8 mouse cellular contexts compared by ENCODE assay signal in the genomic region with DNA sequence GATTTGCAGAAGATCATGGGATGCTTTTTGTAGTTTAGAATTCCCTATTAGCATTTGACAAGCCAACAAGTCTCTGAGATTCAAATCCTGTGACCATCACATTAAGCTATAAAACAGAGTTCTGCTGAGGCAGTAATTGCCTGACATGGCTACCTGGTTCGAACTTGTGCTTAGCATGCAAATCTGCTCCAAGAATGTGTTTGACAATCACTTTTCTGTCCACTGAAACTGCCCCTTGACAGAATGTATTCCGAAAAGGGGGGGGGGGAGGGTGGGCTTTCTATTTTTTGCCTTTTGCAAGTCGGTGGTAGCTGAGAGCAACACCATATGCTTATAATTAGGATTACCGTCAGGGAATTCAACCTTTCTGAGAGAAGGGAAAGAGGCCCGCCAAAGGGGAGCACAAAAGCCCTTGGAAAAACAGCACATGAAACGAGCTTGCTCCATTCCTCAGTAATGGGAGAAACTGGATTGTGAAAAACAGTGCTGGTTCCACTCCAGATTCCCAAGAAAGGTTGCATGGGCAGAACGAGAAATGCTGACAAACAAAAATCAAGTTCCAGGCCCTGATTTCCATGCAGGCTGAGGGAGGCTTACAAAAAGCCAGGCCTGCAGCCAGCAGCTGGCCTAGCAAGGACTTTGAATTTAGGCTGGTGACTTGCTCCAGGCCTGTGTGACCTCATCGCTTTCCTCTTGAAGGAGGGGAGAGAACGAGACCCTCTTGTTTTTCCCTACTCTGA.
A peak's percentile ranks its signal among the peaks of the same experiment; 100 is the strongest.
DNase-seq lines count a peak whose midpoint lies in the region; ATAC-seq lines count a peak whose summit lies in the region.

No protein-coding gene starts in this region.

- H3K4me2 ChIP-seq in liver, embryonic 12.5 days, result no peak overlapping the region
- no peak overlapping the region; the same call in 1 of the 2 replicates for H3K4me2 ChIP-seq in limb, embryonic 12.5 days
- H3K4me2 ChIP-seq in neural tube, embryonic 15.5 days, result no peak overlapping the region

- no peak overlapping the region for H3K4me3 ChIP-seq in liver, embryonic 12.5 days
- H3K4me3 ChIP-seq in limb, embryonic 12.5 days (replicated peaks), result no peak overlapping the region
- no peak overlapping the region for H3K4me3 ChIP-seq in neural tube, embryonic 15.5 days (replicated peaks)

- peak; percentile 6 for DNase-seq in liver
- DNase-seq in hindlimb bud, embryonic 11.5 days (ENCODE audit: extremely low spot score, low read depth, low spot score), result peak; percentile 69

- H3K9ac ChIP-seq in liver, embryonic 12.5 days, result no peak overlapping the region
- no peak overlapping the region for H3K9ac ChIP-seq in limb, embryonic 12.5 days (replicated peaks)
- H3K9ac ChIP-seq in neural tube, embryonic 15.5 days (replicated peaks), result no peak overlapping the region

- WGBS in liver, embryonic 12.5 days (ENCODE audit: insufficient replicate concordance), result 59% methylated on average over 9 of the region's 9 CpGs
- 10% methylated on average over 9 of the region's 9 CpGs for WGBS in limb, embryonic 12.5 days
- 28% methylated on average over 9 of the region's 9 CpGs for WGBS in neural tube, embryonic 15.5 days

- no peaks in the 10 kb centered on the region for H3K4me1 ChIP-seq in liver, embryonic 12.5 days
- H3K4me1 ChIP-seq in limb, embryonic 12.5 days (replicated peaks), result peaks cover 24% of the 10 kb centered on the region
- H3K4me1 ChIP-seq in neural tube, embryonic 15.5 days, result 0 out of 2 replicates have a peak, but pooled peaks cover 4% of the 10 kb centered on the region

- no peaks in the 10 kb centered on the region for H3K27me3 ChIP-seq in liver, embryonic 12.5 days (replicated peaks)
- no peaks in the 10 kb centered on the region for H3K27me3 ChIP-seq in limb, embryonic 12.5 days
- no peaks in the 10 kb centered on the region for H3K27me3 ChIP-seq in neural tube, embryonic 15.5 days (replicated peaks)

- no peak overlapping the region for H3K27ac ChIP-seq in liver, embryonic 12.5 days
- peak overlapping the region; percentile 97 for H3K27ac ChIP-seq in limb, embryonic 12.5 days
- peak overlapping the region; percentile 45; the same call in 1 of the 2 replicates for H3K27ac ChIP-seq in neural tube, embryonic 15.5 days (replicated peaks)

- no peaks in the 10 kb centered on the region for H3K36me3 ChIP-seq in liver, embryonic 12.5 days
- H3K36me3 ChIP-seq in limb, embryonic 12.5 days, result no peaks in the 10 kb centered on the region
- no peaks in the 10 kb centered on the region for H3K36me3 ChIP-seq in neural tube, embryonic 15.5 days

- no peak for ATAC-seq in liver, embryonic 12.5 days
- peak; percentile 38; the same call in 1 of the 2 replicates for ATAC-seq in frontal cortex, adult (ENCODE audit: low TSS enrichment)
- ATAC-seq in limb, embryonic 12.5 days (ENCODE audit: insufficient number of reproducible peaks, insufficient read depth, low FRiP score, low TSS enrichment, low read depth), result peak; percentile 87
- ATAC-seq in neural tube, embryonic 15.5 days (ENCODE audit: low FRiP score), result no peak
- no peak for ATAC-seq in megakaryocyte, adult 5-6 weeks (ENCODE audit: poor library complexity, severe bottlenecking)
- no peak for ATAC-seq in cerebellum, adult (ENCODE audit: insufficient number of reproducible peaks, low FRiP score, low TSS enrichment)

- H3K9me3 ChIP-seq in liver, embryonic 12.5 days (replicated peaks), result no peaks in the 10 kb centered on the region
- H3K9me3 ChIP-seq in limb, embryonic 12.5 days, result no peaks in the 10 kb centered on the region
- H3K9me3 ChIP-seq in neural tube, embryonic 15.5 days (replicated peaks), result no peaks in the 10 kb centered on the region

Comparison
In these comparisons a context has a peak if more than half of its experiments do, and no peak if none do; other contexts are left out.
1. ATAC-seq: peak in frontal cortex, adult (single experiment) and limb, embryonic 12.5 days (single experiment); none in liver, embryonic 12.5 days (single experiment), neural tube, embryonic 15.5 days (single experiment), megakaryocyte, adult 5-6 weeks (single experiment) and cerebellum, adult (single experiment).